Mouse (Mus musculus) midbrain, embryonic 14.5 days (tissue): ENCODE data around the gene Gamt. TPM values are rescaled to one million over a fixed set of nuclear protein-coding genes. Genes with fewer than 3 reads are reported as not detected.
A peak's percentile ranks its signal among the peaks of the same experiment; 100 is the strongest.

ENCODE experiments used
- ATAC-seq: fragments of 200-750 bp; cut with Nextera tagmentation; 2 replicates; pipeline ENCODE4 v1.8.0; 2017; ENCODE audit warnings: moderate number of reproducible peaks, moderate library complexity; ENCODE audit not compliant: low FRiP score, low TSS enrichment
- DNase-seq: peaks from one replicate; pipeline ENCODE4 v3.0.0-alpha.2; 2015
- H3K27ac ChIP-seq: fragments of 300-500 bp; sonication (generic); replicated peaks from 2 replicates; pipeline ENCODE4 v1.5.1; 2014; ENCODE audit warnings: mild to moderate bottlenecking, low read depth, low read length, moderate library complexity
- H3K27me3 ChIP-seq: fragments of 300-500 bp; sonication (generic); 2 replicates; pipeline ENCODE4 v1.6.1; 2014; ENCODE audit warnings: low read length, control low read depth, mixed read lengths; ENCODE audit not compliant: control insufficient read depth, insufficient read depth
- H3K36me3 ChIP-seq: fragments of 300-500 bp; sonication (generic); 2 replicates; pipeline ENCODE4 v1.6.1; 2014; ENCODE audit warnings: low read length, control low read depth; ENCODE audit not compliant: control insufficient read depth, insufficient read depth
- H3K4me1 ChIP-seq: fragments of 300-500 bp; sonication (generic); 2 replicates; pipeline ENCODE4 v1.6.1; 2014; ENCODE audit warnings: mild to moderate bottlenecking, antibody characterized with exemption, low read length, control low read depth; ENCODE audit not compliant: control insufficient read depth, insufficient read depth
- H3K4me2 ChIP-seq: fragments of 300-500 bp; sonication (generic); 2 replicates; pipeline ENCODE4 v1.6.1; 2014; ENCODE audit warnings: mild to moderate bottlenecking, low read length, moderate library complexity
- H3K4me3 ChIP-seq: fragments of 300-500 bp; sonication (generic); replicated peaks from 2 replicates; pipeline ENCODE4 v1.5.1; 2014; ENCODE audit warnings: low read depth, low read length
- H3K9ac ChIP-seq: fragments of 300-500 bp; sonication (generic); replicated peaks from 2 replicates; pipeline ENCODE4 v1.6.1; 2014; ENCODE audit warnings: mild to moderate bottlenecking, low read length, moderate library complexity
- H3K9me3 ChIP-seq: fragments of 300-500 bp; sonication (generic); 2 replicates; pipeline ENCODE4 v1.6.1; 2016; ENCODE audit warnings: low read length, control low read depth, mixed read lengths; ENCODE audit not compliant: control insufficient read depth
- WGBS: fragments of 180-500 bp; shearing (Covaris S2); extraction: QIAGEN DNeasy Blood & Tissue Kit; methylation state at CpG from one replicate; pipeline ENCODE4 v1.1.7; 2014; 5-methylcytosine and 5-hydroxymethylcytosine counted together
- polyA plus RNA-seq: library from polyadenylated mRNA; unstranded; fragments of >200 nt; fragmentation: Nextera tagmentation; extraction: Ambion mirVana; gene quantifications from 2 replicates; pipeline ENCODE4 v1.2.1, GENCODE M21; 2014

Gene Gamt
- polyA plus RNA-seq, 1 experiment from 2014 or later, result 15.1 TPM

- DNase-seq, result no peak
- Histone ChIP-seq H3K27ac (no peak overlapping the region), H3K27me3 (no peaks in the 10 kb centered on the region), H3K4me1 (no peaks in the 10 kb centered on the region), H3K9ac (no peak overlapping the region), H3K4me2 (no peak overlapping the region), H3K36me3 (peaks cover 91% of the 10 kb centered on the region), H3K9me3 (no peaks in the 10 kb centered on the region), H3K4me3 (no peak overlapping the region)
- 95% methylated on average over 9 of the region's 9 CpGs for WGBS
- no peak for ATAC-seq
Observed at GRCm38 (mm10) chr10:80278390-80278789, 17.6 kb upstream of the Gamt start.

- Histone ChIP-seq H3K9ac (no peak overlapping the region), H3K4me1 (no peaks in the 10 kb centered on the region), H3K9me3 (no peaks in the 10 kb centered on the region), H3K27ac (no peak overlapping the region), H3K4me2 (no peak overlapping the region), H3K4me3 (no peak overlapping the region), H3K36me3 (peaks cover 81% of the 10 kb centered on the region), H3K27me3 (no peaks in the 10 kb centered on the region)
- no peak for DNase-seq
- 85% methylated on average over 5 of the region's 5 CpGs for WGBS
- no peak for ATAC-seq
Observed at GRCm38 (mm10) chr10:80276238-80276637, 15.4 kb upstream of the Gamt start.

- no peaks in the 10 kb centered on the region for H3K9me3 ChIP-seq
- no peaks in the 10 kb centered on the region for H3K4me1 ChIP-seq
- no peak for DNase-seq
- no peak for ATAC-seq
- no peak overlapping the region for H3K27ac ChIP-seq
- H3K36me3 ChIP-seq, result peaks cover 57% of the 10 kb centered on the region
- no peak overlapping the region for H3K4me3 ChIP-seq
- H3K27me3 ChIP-seq, result no peaks in the 10 kb centered on the region
- H3K4me2 ChIP-seq, result no peak overlapping the region
- H3K9ac ChIP-seq, result no peak overlapping the region
- 91% methylated on average over 3 of the region's 3 CpGs for WGBS
Observed at GRCm38 (mm10) chr10:80273847-80274246, 13.0 kb upstream of the Gamt start.

- ATAC-seq (no peak), DNase-seq (no peak)
- no peaks in the 10 kb centered on the region for H3K9me3 ChIP-seq
- peaks cover 46% of the 10 kb centered on the region for H3K36me3 ChIP-seq
- no peaks in the 10 kb centered on the region for H3K27me3 ChIP-seq
- peaks cover 10% of the 10 kb centered on the region for H3K4me1 ChIP-seq
- no peak overlapping the region for H3K27ac ChIP-seq
- no peak overlapping the region for H3K9ac ChIP-seq
- no peak overlapping the region for H3K4me2 ChIP-seq
- H3K4me3 ChIP-seq, result no peak overlapping the region
- WGBS, result 91% methylated on average over 8 of the region's 8 CpGs
Observed at GRCm38 (mm10) chr10:80271870-80272585, 11.2 kb upstream of the Gamt start.

GRCm38 (mm10) chr10:80271186-80271843 is 10.5 kb upstream of the Gamt start:
- Histone ChIP-seq H3K36me3 (peaks cover 41% of the 10 kb centered on the region), H3K4me3 (no peak overlapping the region), H3K9me3 (no peaks in the 10 kb centered on the region), H3K4me2 (no peak overlapping the region), H3K9ac (peak overlapping the region; percentile 14; the same call in 1 of the 2 replicates), H3K27ac (no peak overlapping the region), H3K27me3 (no peaks in the 10 kb centered on the region), H3K4me1 (peaks cover 16% of the 10 kb centered on the region)
- no peak for DNase-seq
- 90% methylated on average over 5 of the region's 5 CpGs for WGBS
- no peak for ATAC-seq

GRCm38 (mm10) chr10:80270734-80271181 is 9.9 kb upstream of the Gamt start:
- 77% methylated on average over 6 of the region's 6 CpGs for WGBS
- Histone ChIP-seq H3K27ac (no peak overlapping the region), H3K9me3 (no peaks in the 10 kb centered on the region), H3K4me1 (peaks cover 21% of the 10 kb centered on the region), H3K27me3 (no peaks in the 10 kb centered on the region), H3K36me3 (peaks cover 36% of the 10 kb centered on the region), H3K4me2 (no peak overlapping the region), H3K4me3 (no peak overlapping the region), H3K9ac (peak overlapping the region; percentile 14; the same call in 1 of the 2 replicates)
- no peak for ATAC-seq
- no peak for DNase-seq

- DNase-seq, result no peak
- no peak overlapping the region for H3K27ac ChIP-seq
- H3K9me3 ChIP-seq, result no peaks in the 10 kb centered on the region
- ATAC-seq, result no peak
- H3K4me1 ChIP-seq, result peaks cover 24% of the 10 kb centered on the region
- WGBS, result 95% methylated on average over 2 of the region's 2 CpGs
- H3K4me3 ChIP-seq, result no peak overlapping the region
- no peak overlapping the region for H3K4me2 ChIP-seq
- peak overlapping the region; percentile 14; the same call in 1 of the 2 replicates for H3K9ac ChIP-seq
- no peaks in the 10 kb centered on the region for H3K27me3 ChIP-seq
- H3K36me3 ChIP-seq, result peaks cover 32% of the 10 kb centered on the region
Observed at GRCm38 (mm10) chr10:80270099-80270498, 9.3 kb upstream of the Gamt start.

- ATAC-seq, result no peak; the same call in 1 of the 2 replicates
- H3K9me3 ChIP-seq, result no peaks in the 10 kb centered on the region
- 0% methylated on average over 18 of the region's 18 CpGs for WGBS
- H3K36me3 ChIP-seq, result peaks cover 7% of the 10 kb centered on the region; the same call in 1 of the 2 replicates
- H3K4me3 ChIP-seq, result peak overlapping the region; percentile 73
- no peak for DNase-seq
- no peaks in the 10 kb centered on the region for H3K27me3 ChIP-seq
- peak overlapping the region; percentile 80 for H3K27ac ChIP-seq
- H3K4me2 ChIP-seq, result peak overlapping the region; percentile 54
- H3K4me1 ChIP-seq, result peaks cover 39% of the 10 kb centered on the region
- H3K9ac ChIP-seq, result peak overlapping the region; percentile 94
Observed at GRCm38 (mm10) chr10:80265149-80265486, 4.3 kb upstream of the Gamt start.
